Mouse (Mus musculus): ENCODE results near the gene Zfp574. TPM values are rescaled to one million over a fixed set of nuclear protein-coding genes. Genes with fewer than 3 reads are reported as not detected.

Zfp574 gene
- total RNA-seq, 1 experiment from 2014 or later, result 11.6 TPM

- ATAC-seq (ENCODE audit: extremely low read depth, insufficient number of reproducible peaks, low FRiP score, poor library complexity, severe bottlenecking), result peak; percentile 89
Measured at GRCm38 (mm10) chr7:25105411-25106160, 33.2 kb downstream of the Zfp574 start.

- ATAC-seq (ENCODE audit: extremely low read depth, insufficient number of reproducible peaks, low FRiP score, poor library complexity, severe bottlenecking), result no peak; the same call in 1 of the 2 replicates
Measured at GRCm38 (mm10) chr7:25106790-25107502, 34.6 kb downstream of the Zfp574 start.

- ATAC-seq (ENCODE audit: extremely low read depth, insufficient number of reproducible peaks, low FRiP score, poor library complexity, severe bottlenecking), result no peak
Measured at GRCm38 (mm10) chr7:25109355-25109754, 37.0 kb downstream of the Zfp574 start.

GRCm38 (mm10) chr7:25110336-25110735, 38.0 kb downstream of the Zfp574 start:
- ATAC-seq (ENCODE audit: extremely low read depth, insufficient number of reproducible peaks, low FRiP score, poor library complexity, severe bottlenecking), result no peak

GRCm38 (mm10) chr7:25112178-25112955, 40.0 kb downstream of the Zfp574 start:
- ATAC-seq (ENCODE audit: extremely low read depth, insufficient number of reproducible peaks, low FRiP score, poor library complexity, severe bottlenecking), result peak; percentile 31; the same call in 1 of the 2 replicates

GRCm38 (mm10) chr7:25112956-25113603, 40.7 kb downstream of the Zfp574 start:
- ATAC-seq (ENCODE audit: extremely low read depth, insufficient number of reproducible peaks, low FRiP score, poor library complexity, severe bottlenecking), result no peak

- peak; percentile 55 for ATAC-seq (ENCODE audit: extremely low read depth, insufficient number of reproducible peaks, low FRiP score, poor library complexity, severe bottlenecking)
Measured at GRCm38 (mm10) chr7:25120061-25120834, 47.9 kb downstream of the Zfp574 start.

- no peak for ATAC-seq (ENCODE audit: extremely low read depth, insufficient number of reproducible peaks, low FRiP score, poor library complexity, severe bottlenecking)
Measured at GRCm38 (mm10) chr7:25121240-25121786, 48.9 kb downstream of the Zfp574 start.

GRCm38 (mm10) chr7:25125716-25126281, 53.4 kb downstream of the Zfp574 start:
- ATAC-seq (ENCODE audit: extremely low read depth, insufficient number of reproducible peaks, low FRiP score, poor library complexity, severe bottlenecking), result no peak

- no peak for ATAC-seq (ENCODE audit: extremely low read depth, insufficient number of reproducible peaks, low FRiP score, poor library complexity, severe bottlenecking)
Measured at GRCm38 (mm10) chr7:25127971-25128370, 55.6 kb downstream of the Zfp574 start.

- peak; percentile 46 for ATAC-seq (ENCODE audit: extremely low read depth, insufficient number of reproducible peaks, low FRiP score, poor library complexity, severe bottlenecking)
Measured at GRCm38 (mm10) chr7:25129390-25129979, 57.1 kb downstream of the Zfp574 start.

GRCm38 (mm10) chr7:25130565-25130964, 58.2 kb downstream of the Zfp574 start:
- ATAC-seq (ENCODE audit: extremely low read depth, insufficient number of reproducible peaks, low FRiP score, poor library complexity, severe bottlenecking), result no peak

GRCm38 (mm10) chr7:25131247-25131646, 58.9 kb downstream of the Zfp574 start:
- no peak for ATAC-seq (ENCODE audit: extremely low read depth, insufficient number of reproducible peaks, low FRiP score, poor library complexity, severe bottlenecking)

- ATAC-seq (ENCODE audit: extremely low read depth, insufficient number of reproducible peaks, low FRiP score, poor library complexity, severe bottlenecking), result peak; percentile 39
Measured at GRCm38 (mm10) chr7:25132318-25132960, 60.1 kb downstream of the Zfp574 start.

Measured in neutrophil, adult 5-6 weeks (primary cell).